Mouse (Mus musculus) hindbrain, embryonic 12.5 days (tissue): ENCODE results near the gene Olfr1413. TPM values are rescaled to one million over a fixed set of nuclear protein-coding genes. Genes with fewer than 3 reads are reported as not detected.
A peak's percentile ranks its signal among the peaks of the same experiment; 100 is the strongest.

ENCODE experiments used
- ATAC-seq: fragments of 200-750 bp; cut with Nextera tagmentation; 2 replicates; pipeline ENCODE4 v1.8.0; 2017; ENCODE audit warnings: moderate TSS enrichment; ENCODE audit not compliant: low FRiP score
- H3K27ac ChIP-seq: fragments of 300-500 bp; sonication (generic); 2 replicates; pipeline ENCODE4 v1.5.1; 2016; ENCODE audit warnings: mild to moderate bottlenecking
- H3K27me3 ChIP-seq: fragments of 300-500 bp; sonication (generic); 2 replicates; pipeline ENCODE4 v1.6.1; 2016; ENCODE audit warnings: mild to moderate bottlenecking
- H3K36me3 ChIP-seq: fragments of 300-500 bp; sonication (generic); 2 replicates; pipeline ENCODE4 v1.6.1; 2016; ENCODE audit warnings: mild to moderate bottlenecking
- H3K4me1 ChIP-seq: fragments of 300-500 bp; sonication (generic); 2 replicates; pipeline ENCODE4 v1.6.1; 2016
- H3K4me2 ChIP-seq: fragments of 300-500 bp; sonication (generic); replicated peaks from 2 replicates; pipeline ENCODE4 v1.6.1; 2016; ENCODE audit warnings: mild to moderate bottlenecking
- H3K4me3 ChIP-seq: fragments of 300-500 bp; sonication (generic); 2 replicates; pipeline ENCODE4 v1.5.1; 2016; ENCODE audit warnings: mild to moderate bottlenecking
- H3K9ac ChIP-seq: fragments of 300-500 bp; sonication (generic); 2 replicates; pipeline ENCODE4 v1.6.1; 2016; ENCODE audit warnings: mild to moderate bottlenecking, moderate library complexity
- H3K9me3 ChIP-seq: fragments of 300-500 bp; sonication (generic); replicated peaks from 2 replicates; pipeline ENCODE4 v1.6.1; 2016; ENCODE audit warnings: mild to moderate bottlenecking
- WGBS: fragments of 180-500 bp; shearing (Covaris S2); methylation state at CpG from one replicate; pipeline ENCODE4 v1.1.7; 2016; 5-methylcytosine and 5-hydroxymethylcytosine counted together
- polyA plus RNA-seq: library from polyadenylated mRNA; unstranded; fragments of >200 nt; fragmentation: Nextera tagmentation; extraction: Ambion mirVana; gene quantifications from 2 replicates; pipeline ENCODE4 v1.2.1, GENCODE M21; 2016

The Olfr1413 gene
- not detected in 2 replicates for polyA plus RNA-seq

- no peak within 1 kb of the TSS for H3K4me2 ChIP-seq
- H3K4me1 ChIP-seq: no peaks in the 10 kb centered on the region
- no peaks in the 10 kb centered on the region for H3K9me3 ChIP-seq
- ATAC-seq: no peak
- no peaks in the 10 kb centered on the region for H3K36me3 ChIP-seq
- no peak within 1 kb of the TSS for H3K27ac ChIP-seq
- H3K27me3 ChIP-seq: no peaks in the 10 kb centered on the region
- WGBS: 78% methylated on average over 3 of the region's 3 CpGs
- no peak within 1 kb of the TSS for H3K4me3 ChIP-seq
- H3K9ac ChIP-seq: no peak within 1 kb of the TSS
Measured at GRCm38 (mm10) chr1:92571022-92571421, at the start of gene Olfr1413. TSS of gene Olfr1413 (plus strand) at chr1:92571322.

GRCm38 (mm10) chr1:92521376-92521775 is 49.7 kb upstream of the Olfr1413 start:
- Histone ChIP-seq H3K4me2 (no peak overlapping the region), H3K9ac (no peak overlapping the region)
- peak; percentile 35; the same call in 1 of the 2 replicates for ATAC-seq

GRCm38 (mm10) chr1:92523764-92524163 is 47.4 kb upstream of the Olfr1413 start:
- Histone ChIP-seq H3K36me3 (no peaks in the 10 kb centered on the region), H3K4me1 (no peaks in the 10 kb centered on the region), H3K9me3 (no peaks in the 10 kb centered on the region), H3K9ac (no peak overlapping the region), H3K4me3 (no peak overlapping the region), H3K27ac (no peak overlapping the region), H3K4me2 (no peak overlapping the region), H3K27me3 (no peaks in the 10 kb centered on the region)
- WGBS: 88% methylated on average over 3 of the region's 3 CpGs
- ATAC-seq: no peak

More at GRCm38 (mm10) chr1:92521376-92521775, 49.7 kb upstream of the Olfr1413 start:
- Histone ChIP-seq H3K27ac (no peak overlapping the region), H3K36me3 (no peaks in the 10 kb centered on the region), H3K4me1 (no peaks in the 10 kb centered on the region), H3K4me3 (no peak overlapping the region), H3K27me3 (no peaks in the 10 kb centered on the region), H3K9me3 (no peaks in the 10 kb centered on the region)
- WGBS: 22% methylated on average over 10 of the region's 10 CpGs

- no peak overlapping the region for H3K27ac ChIP-seq
- no peak for ATAC-seq
- no peak overlapping the region for H3K4me2 ChIP-seq
- WGBS: 43% methylated on average over 5 of the region's 5 CpGs
- no peak overlapping the region for H3K9ac ChIP-seq
- H3K4me1 ChIP-seq: no peaks in the 10 kb centered on the region
- no peaks in the 10 kb centered on the region for H3K36me3 ChIP-seq
- no peak overlapping the region for H3K4me3 ChIP-seq
- H3K27me3 ChIP-seq: no peaks in the 10 kb centered on the region
- H3K9me3 ChIP-seq: no peaks in the 10 kb centered on the region
Measured at GRCm38 (mm10) chr1:92536972-92537371, 34.1 kb upstream of the Olfr1413 start.

- no peak overlapping the region for H3K27ac ChIP-seq
- H3K9me3 ChIP-seq: no peaks in the 10 kb centered on the region
- no peak overlapping the region for H3K4me2 ChIP-seq
- no peak overlapping the region for H3K4me3 ChIP-seq
- H3K36me3 ChIP-seq: no peaks in the 10 kb centered on the region
- no peak overlapping the region for H3K9ac ChIP-seq
- H3K4me1 ChIP-seq: no peaks in the 10 kb centered on the region
- no peak for ATAC-seq
- WGBS: 54% methylated on average over 2 of the region's 2 CpGs
- no peaks in the 10 kb centered on the region for H3K27me3 ChIP-seq
Measured at GRCm38 (mm10) chr1:92539071-92539470, 32.1 kb upstream of the Olfr1413 start.

GRCm38 (mm10) chr1:92545929-92546328 is 25.2 kb upstream of the Olfr1413 start:
- 81% methylated on average over 2 of the region's 2 CpGs for WGBS
- no peak overlapping the region for H3K4me3 ChIP-seq
- no peak overlapping the region for H3K9ac ChIP-seq
- no peak overlapping the region for H3K4me2 ChIP-seq
- ATAC-seq: no peak
- H3K4me1 ChIP-seq: no peaks in the 10 kb centered on the region
- no peaks in the 10 kb centered on the region for H3K27me3 ChIP-seq
- no peaks in the 10 kb centered on the region for H3K36me3 ChIP-seq
- H3K9me3 ChIP-seq: no peaks in the 10 kb centered on the region
- H3K27ac ChIP-seq: no peak overlapping the region

GRCm38 (mm10) chr1:92585479-92585878 is 14.4 kb downstream of the Olfr1413 start, which contains the start of gene Olfr1412:
TSS of gene Olfr1412 (plus strand) at chr1:92585779.
- no peaks in the 10 kb centered on the region for H3K36me3 ChIP-seq
- H3K4me3 ChIP-seq: no peak within 1 kb of the TSS
- no peak within 1 kb of the TSS for H3K9ac ChIP-seq
- H3K4me2 ChIP-seq: no peak within 1 kb of the TSS
- 88% methylated on average over 2 of the region's 2 CpGs for WGBS
- no peaks in the 10 kb centered on the region for H3K27me3 ChIP-seq
- H3K4me1 ChIP-seq: no peaks in the 10 kb centered on the region
- H3K27ac ChIP-seq: no peak within 1 kb of the TSS
- no peak for ATAC-seq
- no peaks in the 10 kb centered on the region for H3K9me3 ChIP-seq

GRCm38 (mm10) chr1:92594111-92594510 is 23.0 kb downstream of the Olfr1413 start, which contains the start of gene Olfr1411:
TSS of gene Olfr1411 (plus strand) at chr1:92594411.
- Histone ChIP-seq H3K9me3 (no peaks in the 10 kb centered on the region), H3K4me2 (no peak within 1 kb of the TSS), H3K27ac (no peak within 1 kb of the TSS), H3K4me1 (no peaks in the 10 kb centered on the region), H3K9ac (no peak within 1 kb of the TSS), H3K36me3 (no peaks in the 10 kb centered on the region), H3K4me3 (no peak within 1 kb of the TSS), H3K27me3 (no peaks in the 10 kb centered on the region)
- no peak for ATAC-seq

DNA sequence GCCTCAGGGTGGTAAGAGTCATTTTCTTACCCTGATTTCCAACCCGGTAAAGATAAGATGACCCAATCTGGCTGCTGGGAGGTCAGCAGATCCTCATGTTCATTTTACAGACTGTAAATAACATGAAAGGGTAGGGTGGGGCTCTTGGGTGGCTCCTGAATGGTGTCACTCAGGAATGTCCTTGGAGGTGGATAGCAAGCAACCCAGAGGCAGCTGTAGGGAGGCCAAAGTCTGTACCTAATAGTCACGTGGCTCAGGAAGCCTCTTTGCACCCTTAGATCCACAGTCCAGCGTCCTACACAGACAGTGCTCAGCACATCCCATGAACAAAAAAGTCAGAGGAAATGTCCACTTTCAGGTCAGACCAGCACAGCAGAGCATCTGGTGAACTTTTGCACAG is 24.9 kb downstream of the Olfr1413 start:
- no peak overlapping the region for H3K9ac ChIP-seq
- no peak for ATAC-seq
- 92% methylated on average over 3 of the region's 3 CpGs for WGBS

DNA sequence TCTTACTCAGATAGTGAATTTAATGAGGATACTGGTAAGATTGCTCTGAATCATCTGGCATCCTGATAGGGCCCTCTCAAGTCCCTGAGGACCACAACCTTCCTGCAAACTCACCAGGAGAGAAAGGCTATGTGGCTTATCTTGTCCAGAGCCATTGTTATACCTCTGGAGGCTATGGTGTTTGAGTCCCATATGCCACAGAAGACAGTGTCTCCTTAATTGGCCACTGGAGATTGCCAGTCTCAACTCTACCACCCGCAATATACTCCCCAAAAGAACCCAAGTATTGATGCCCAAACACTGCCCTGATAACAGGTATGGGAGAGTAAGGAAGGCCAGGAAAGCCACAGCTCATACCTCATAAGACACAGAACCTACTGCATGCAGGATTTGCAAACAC is 34.4 kb downstream of the Olfr1413 start, which contains the start of gene Olfr1410:
Gene Olfr1410 (plus strand): TSS at position 301 of the 400 bp plus-strand sequence.
- Histone ChIP-seq H3K9me3 (no peaks in the 10 kb centered on the region), H3K9ac (no peak within 1 kb of the TSS), H3K4me2 (no peak within 1 kb of the TSS), H3K36me3 (no peaks in the 10 kb centered on the region), H3K27me3 (no peaks in the 10 kb centered on the region), H3K4me3 (no peak within 1 kb of the TSS), H3K27ac (no peak within 1 kb of the TSS), H3K4me1 (no peaks in the 10 kb centered on the region)
- 93% methylated on average over 1 of the region's 1 CpGs for WGBS
- ATAC-seq: no peak

More for the DNA sequence above, 24.9 kb downstream of the Olfr1413 start:
- Histone ChIP-seq H3K4me1 (no peaks in the 10 kb centered on the region), H3K4me2 (no peak overlapping the region), H3K27me3 (no peaks in the 10 kb centered on the region), H3K9me3 (no peaks in the 10 kb centered on the region), H3K27ac (no peak overlapping the region), H3K4me3 (no peak overlapping the region), H3K36me3 (no peaks in the 10 kb centered on the region)

DNA sequence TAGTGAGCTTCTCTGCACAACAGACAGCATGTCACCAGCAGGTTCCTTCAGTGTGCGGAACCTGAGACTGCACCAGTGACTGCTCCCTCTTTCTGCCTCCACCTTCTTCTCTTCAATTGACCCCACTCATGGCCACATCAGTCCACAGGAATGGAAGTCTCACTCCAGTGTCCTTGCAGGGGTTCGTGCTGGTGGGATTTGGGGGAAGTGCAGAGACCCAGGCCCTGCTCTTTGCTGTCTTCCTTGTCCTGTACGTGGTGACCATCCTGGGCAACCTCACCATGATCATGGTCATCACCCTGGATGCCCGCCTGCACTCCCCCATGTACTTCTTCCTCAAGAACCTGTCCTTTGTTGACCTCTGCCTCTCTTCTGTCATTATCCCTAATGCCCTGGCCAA is 36.6 kb downstream of the Olfr1413 start:
- Histone ChIP-seq H3K4me1 (no peaks in the 10 kb centered on the region), H3K36me3 (no peaks in the 10 kb centered on the region), H3K4me3 (no peak overlapping the region), H3K9ac (no peak overlapping the region), H3K4me2 (no peak overlapping the region), H3K27me3 (peaks cover 10% of the 10 kb centered on the region), H3K9me3 (no peaks in the 10 kb centered on the region), H3K27ac (no peak overlapping the region)
- ATAC-seq: no peak
- 76% methylated on average over 4 of the region's 4 CpGs for WGBS

- Histone ChIP-seq H3K9me3 (no peaks in the 10 kb centered on the region), H3K27ac (no peak overlapping the region), H3K36me3 (no peaks in the 10 kb centered on the region), H3K4me1 (peaks cover 3% of the 10 kb centered on the region; the same call in 1 of the 2 replicates), H3K4me2 (no peak overlapping the region), H3K4me3 (no peak overlapping the region), H3K9ac (no peak overlapping the region), H3K27me3 (peaks cover 10% of the 10 kb centered on the region)
- 9% methylated on average over 5 of the region's 5 CpGs for WGBS
- no peak for ATAC-seq
Measured at GRCm38 (mm10) chr1:92611008-92611407, 39.9 kb downstream of the Olfr1413 start.

- H3K4me2 ChIP-seq: no peak overlapping the region
- H3K27me3 ChIP-seq: peaks cover 10% of the 10 kb centered on the region
- H3K27ac ChIP-seq: no peak overlapping the region
- peak; percentile 60; the same call in 1 of the 2 replicates for ATAC-seq
- H3K36me3 ChIP-seq: no peaks in the 10 kb centered on the region
- no peak overlapping the region for H3K9ac ChIP-seq
- H3K9me3 ChIP-seq: no peaks in the 10 kb centered on the region
- peaks cover 3% of the 10 kb centered on the region; the same call in 1 of the 2 replicates for H3K4me1 ChIP-seq
- no peak overlapping the region for H3K4me3 ChIP-seq
- WGBS: 37% methylated on average over 4 of the region's 4 CpGs
Measured at GRCm38 (mm10) chr1:92613175-92613574, 42.1 kb downstream of the Olfr1413 start.
